Mouse (Mus musculus) embryonic facial prominence, embryonic 11.5 days (tissue): Measurements from ENCODE around the gene Bpifb9a. TPM values are rescaled to one million over a fixed set of nuclear protein-coding genes. Genes with fewer than 3 reads are reported as not detected.
"Not testable (repeated sequence)": the region's sequence is repeated elsewhere in the genome, so short reads cannot be mapped to it uniquely, and the experiment has no call there.

Source experiments
- ATAC-seq: fragments of 200-750 bp; cut with Nextera tagmentation; replicated peaks from 2 replicates; pipeline ENCODE4 v1.8.0; 2017; ENCODE audit warnings: low read depth; ENCODE audit not compliant: insufficient number of reproducible peaks, low FRiP score, low TSS enrichment
- DNase-seq: peaks from one replicate; pipeline ENCODE4 v3.0.0-alpha.2; 2015; ENCODE audit warnings: low spot score
- H3K27ac ChIP-seq: fragments of 300-500 bp; sonication (generic); replicated peaks from 2 replicates; pipeline ENCODE4 v1.5.1; 2014; ENCODE audit warnings: mild to moderate bottlenecking, low read depth, low read length, control low read depth
- H3K27me3 ChIP-seq: fragments of 300-500 bp; sonication (generic); 2 replicates; pipeline ENCODE4 v1.6.1; 2014; ENCODE audit warnings: mild to moderate bottlenecking, low read length, moderate library complexity, mixed read lengths; ENCODE audit not compliant: control insufficient read depth, insufficient read depth
- H3K36me3 ChIP-seq: fragments of 300-500 bp; sonication (generic); replicated peaks from 2 replicates; pipeline ENCODE4 v1.6.1; 2014; ENCODE audit warnings: low read depth, mild to moderate bottlenecking, low read length, moderate library complexity, mixed read lengths; ENCODE audit not compliant: control insufficient read depth, insufficient read depth
- H3K4me1 ChIP-seq: fragments of 300-500 bp; sonication (generic); 2 replicates; pipeline ENCODE4 v1.6.1; 2014; ENCODE audit warnings: low read length, mixed read lengths; ENCODE audit not compliant: control insufficient read depth, insufficient read depth
- H3K4me2 ChIP-seq: fragments of 300-500 bp; sonication (generic); 2 replicates; pipeline ENCODE4 v1.6.1; 2014; ENCODE audit warnings: low read depth, mild to moderate bottlenecking, control low read depth, low read length, moderate library complexity
- H3K4me3 ChIP-seq: fragments of 300-500 bp; sonication (generic); 2 replicates; pipeline ENCODE4 v1.5.1; 2014; ENCODE audit warnings: low read depth, low read length, control low read depth
- H3K9ac ChIP-seq: fragments of 300-500 bp; sonication (generic); replicated peaks from 2 replicates; pipeline ENCODE4 v1.6.1; 2014; ENCODE audit warnings: mild to moderate bottlenecking, control low read depth, low read length
- H3K9me3 ChIP-seq: fragments of 300-500 bp; sonication (generic); replicated peaks from 2 replicates; pipeline ENCODE4 v1.6.1; 2016; ENCODE audit warnings: mild to moderate bottlenecking, low read length, inconsistent platforms, mixed read lengths; ENCODE audit not compliant: control insufficient read depth
- WGBS: fragments of 180-500 bp; shearing (Covaris S2); extraction: QIAGEN DNeasy Blood & Tissue Kit; methylation state at CpG from one replicate; pipeline ENCODE4 v1.1.7; 2014; 5-methylcytosine and 5-hydroxymethylcytosine counted together
- polyA plus RNA-seq: library from polyadenylated mRNA; unstranded; fragments of >200 nt; fragmentation: Nextera tagmentation; extraction: Ambion mirVana; gene quantifications from 2 replicates; pipeline ENCODE4 v1.2.1, GENCODE M21; 2014

Bpifb9a gene
- polyA plus RNA-seq, 1 experiment from 2014 or later = not detected

DNA sequence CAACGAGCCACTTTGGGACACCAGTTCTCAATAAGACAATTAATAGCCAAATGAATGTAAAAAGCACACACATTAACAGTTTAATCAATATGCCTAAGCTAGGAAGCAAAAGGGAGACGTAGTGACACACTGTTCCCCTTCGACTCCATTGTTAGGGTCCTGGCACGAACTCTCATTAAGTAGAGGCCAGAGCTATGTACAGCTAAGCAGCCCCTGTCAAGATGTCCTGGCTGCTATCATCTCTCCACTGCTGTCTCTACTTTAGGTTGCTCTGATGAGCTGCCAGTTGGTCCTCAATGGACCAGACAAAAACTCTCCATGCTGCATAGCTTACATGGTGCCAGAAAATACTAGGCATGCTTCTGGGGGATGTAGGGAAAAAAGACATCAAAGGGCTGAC lies 1.9 kb upstream of the Bpifb9a start:
- Histone ChIP-seq H3K4me2 (no peak overlapping the region), H3K27ac (no peak overlapping the region), H3K36me3 (no peaks in the 10 kb centered on the region), H3K27me3 (no peaks in the 10 kb centered on the region), H3K4me1 (no peaks in the 10 kb centered on the region), H3K4me3 (no peak overlapping the region), H3K9me3 (no peaks in the 10 kb centered on the region), H3K9ac (no peak overlapping the region)
- WGBS = 86% methylated on average over 4 of the region's 4 CpGs
- DNase-seq (no peak), ATAC-seq (no peak)

DNA sequence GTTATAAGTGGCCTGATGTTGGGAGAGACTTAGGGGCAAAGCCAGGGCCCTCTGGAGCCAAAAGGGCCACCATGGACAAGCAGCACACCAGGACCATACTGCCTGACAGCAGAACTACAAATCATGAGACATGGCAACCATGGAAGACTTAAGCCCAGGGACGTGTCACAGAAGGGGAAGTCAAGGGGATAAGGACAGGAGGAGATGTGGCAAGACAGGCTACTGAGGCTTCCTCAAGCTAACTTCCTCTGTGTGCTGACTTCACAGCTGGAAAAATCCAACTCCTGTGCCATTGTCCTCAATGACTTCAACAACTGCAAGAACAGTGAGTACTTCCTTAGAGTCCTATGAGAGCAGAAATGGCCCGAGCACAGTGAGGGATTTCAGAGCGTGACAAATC lies 6.7 kb downstream of the Bpifb9a start:
- H3K9me3 ChIP-seq, H3K4me3 ChIP-seq, H3K4me2 ChIP-seq, H3K4me1 ChIP-seq, DNase-seq, H3K27me3 ChIP-seq, H3K27ac ChIP-seq, H3K36me3 ChIP-seq, H3K9ac ChIP-seq, ATAC-seq: not testable (repeated sequence)
- WGBS = 80% methylated on average over 2 of the region's 3 CpGs

DNA sequence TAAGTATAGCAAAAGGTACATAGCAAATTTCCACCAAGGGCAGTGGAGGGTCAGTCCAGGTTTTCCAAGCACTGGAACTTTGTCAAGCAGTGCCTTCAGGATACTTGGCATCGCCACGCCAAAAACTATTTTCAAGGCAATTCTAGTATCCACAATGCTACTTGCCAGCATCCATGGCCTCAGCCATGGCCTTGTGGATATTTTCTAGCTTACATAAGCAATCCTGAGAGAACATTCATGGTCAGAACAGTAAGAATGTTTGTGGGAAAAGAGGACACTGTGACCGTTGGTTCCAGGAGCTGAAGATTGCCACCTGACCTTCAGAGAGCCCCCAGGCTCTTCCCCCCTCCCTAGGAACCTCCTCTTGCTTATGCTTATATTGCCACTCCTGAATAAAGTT lies 34.2 kb downstream of the Bpifb9a start:
- not testable (repeated sequence) for H3K9me3 ChIP-seq, H3K36me3 ChIP-seq, H3K4me1 ChIP-seq, ATAC-seq, H3K4me3 ChIP-seq, H3K27me3 ChIP-seq, H3K4me2 ChIP-seq, DNase-seq, H3K9ac ChIP-seq, H3K27ac ChIP-seq
- WGBS = 76% methylated on average over 3 of the region's 3 CpGs

DNA sequence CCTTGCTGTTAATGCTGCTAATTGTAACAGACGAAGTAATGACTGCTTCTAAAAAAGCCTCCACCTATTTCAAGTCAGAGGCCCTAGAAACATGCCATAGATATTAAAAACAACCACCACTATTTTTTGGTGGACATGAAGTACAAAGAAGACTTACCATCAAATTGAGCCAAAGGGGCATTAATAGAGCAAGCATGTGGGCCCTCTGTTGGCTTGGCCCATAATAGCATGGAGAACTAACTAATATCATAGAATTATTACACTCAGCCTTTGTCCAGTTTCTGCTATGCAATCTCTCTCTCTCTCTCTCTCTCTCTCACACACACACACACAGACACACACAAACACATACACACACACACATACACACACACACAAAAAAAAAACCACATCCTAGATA lies 35.2 kb downstream of the Bpifb9a start:
- Histone ChIP-seq H3K36me3 (no peaks in the 10 kb centered on the region), H3K4me1 (no peaks in the 10 kb centered on the region), H3K9me3 (no peaks in the 10 kb centered on the region), H3K4me3 (no peak overlapping the region), H3K27me3 (no peaks in the 10 kb centered on the region), H3K9ac (no peak overlapping the region), H3K4me2 (no peak overlapping the region), H3K27ac (no peak overlapping the region)
- no peak for ATAC-seq
- 79% methylated on average over 1 of the region's 1 CpGs for WGBS
- DNase-seq = no peak

DNA sequence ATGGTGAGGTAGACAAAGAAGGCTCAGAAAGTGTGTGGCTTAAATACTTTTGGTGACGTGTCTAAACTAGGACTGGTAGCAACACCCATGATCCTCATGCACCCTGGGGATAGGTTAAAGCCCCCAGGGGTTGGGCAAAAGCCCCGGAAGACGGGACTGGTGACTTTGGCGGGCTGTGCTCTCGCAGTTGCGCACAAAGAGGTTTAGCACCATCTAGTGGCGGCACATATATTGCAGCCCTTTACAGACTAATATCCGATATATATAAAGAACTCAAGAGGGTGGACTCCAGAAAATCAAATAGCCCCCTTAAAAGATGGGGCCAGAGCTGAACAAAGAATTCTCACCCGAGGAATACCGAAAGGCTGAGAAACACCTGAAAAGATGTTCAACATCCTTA lies 37.1 kb downstream of the Bpifb9a start:
- not testable (repeated sequence) for H3K27ac ChIP-seq, H3K9ac ChIP-seq, ATAC-seq, H3K4me3 ChIP-seq, H3K27me3 ChIP-seq, H3K4me1 ChIP-seq, H3K36me3 ChIP-seq, H3K9me3 ChIP-seq, H3K4me2 ChIP-seq
- DNase-seq = peak; percentile 81
- WGBS = 2% methylated on average over 9 of the region's 10 CpGs

DNA sequence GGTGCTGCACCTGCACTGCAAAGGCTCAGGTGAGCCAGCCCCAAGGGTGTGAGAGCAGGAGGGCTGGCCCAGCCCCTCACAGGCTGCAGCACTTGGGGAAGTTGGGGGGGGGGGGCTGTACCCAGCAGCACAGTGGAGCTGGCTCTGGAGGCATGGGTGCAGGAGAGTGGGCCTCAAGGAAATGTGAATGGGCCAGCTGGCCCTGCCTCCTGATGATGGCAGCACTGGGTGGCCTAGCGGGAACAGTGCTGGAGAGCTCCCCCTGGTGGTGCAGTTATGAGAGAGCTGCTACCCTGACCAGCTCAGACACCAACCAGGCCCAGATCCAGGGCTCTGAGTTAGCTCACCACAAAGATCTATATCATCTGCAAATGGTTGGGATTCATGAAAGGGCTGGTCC lies 42.8 kb downstream of the Bpifb9a start:
- H3K9ac ChIP-seq = no peak overlapping the region
- 5% methylated on average over 1 of the region's 1 CpGs for WGBS
- H3K27me3 ChIP-seq = no peaks in the 10 kb centered on the region; the same call in 1 of the 2 replicates
- no peaks in the 10 kb centered on the region for H3K9me3 ChIP-seq
- H3K27ac ChIP-seq = no peak overlapping the region
- H3K36me3 ChIP-seq = no peaks in the 10 kb centered on the region
- ATAC-seq = no peak; the same call in 1 of the 2 replicates
- H3K4me2 ChIP-seq = no peak overlapping the region
- no peaks in the 10 kb centered on the region for H3K4me1 ChIP-seq
- peak; percentile 82 for DNase-seq
- no peak overlapping the region for H3K4me3 ChIP-seq

DNA sequence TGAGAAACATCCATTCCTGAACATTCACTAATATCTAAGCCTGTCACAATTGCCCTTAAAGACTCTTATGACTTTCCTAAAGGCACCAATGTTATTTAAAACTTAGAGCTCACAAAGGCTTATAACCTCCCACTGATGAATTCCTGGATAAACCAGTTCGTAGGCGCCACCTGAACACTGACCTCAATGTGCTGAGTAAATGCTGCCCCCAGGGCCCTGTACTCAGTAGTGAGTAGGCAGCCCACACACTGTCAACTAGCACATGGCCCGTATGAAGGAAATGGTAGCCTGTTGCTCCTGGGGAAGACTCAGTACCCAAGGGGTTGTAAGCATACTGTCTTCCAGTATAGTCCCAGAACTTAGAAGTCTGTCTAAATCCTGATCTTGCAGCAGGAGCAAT lies 44.1 kb downstream of the Bpifb9a start:
- Histone ChIP-seq H3K4me2 (no peak overlapping the region), H3K4me1 (no peaks in the 10 kb centered on the region), H3K36me3 (no peaks in the 10 kb centered on the region), H3K9me3 (no peaks in the 10 kb centered on the region), H3K4me3 (no peak overlapping the region), H3K9ac (no peak overlapping the region), H3K27me3 (no peaks in the 10 kb centered on the region; the same call in 1 of the 2 replicates), H3K27ac (no peak overlapping the region)
- ATAC-seq (no peak), DNase-seq (no peak)
- 73% methylated on average over 3 of the region's 3 CpGs for WGBS

DNA sequence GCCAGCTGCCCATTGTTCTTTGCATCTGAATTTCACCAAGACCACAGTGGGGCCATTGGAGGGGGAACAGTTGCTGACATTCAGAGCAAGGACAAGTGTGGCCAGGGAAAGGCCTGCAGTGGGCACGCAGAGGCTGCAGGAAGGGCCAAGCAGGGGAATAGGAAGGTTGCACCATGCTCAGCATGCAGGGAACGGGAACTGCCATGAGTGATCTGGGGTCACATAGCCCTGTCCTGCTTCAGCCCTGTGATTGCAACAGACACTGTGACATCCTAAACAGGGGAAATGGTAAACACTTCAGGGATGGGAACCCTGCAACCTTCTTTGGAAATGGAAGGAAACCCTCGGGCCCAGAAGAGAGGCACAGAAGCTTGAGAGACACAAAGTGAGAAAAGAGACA lies 47.0 kb downstream of the Bpifb9a start:
- not testable (repeated sequence) for H3K9ac ChIP-seq, H3K9me3 ChIP-seq, H3K4me3 ChIP-seq, H3K27ac ChIP-seq, H3K27me3 ChIP-seq, H3K4me2 ChIP-seq, H3K36me3 ChIP-seq, H3K4me1 ChIP-seq, ATAC-seq, DNase-seq
- 76% methylated on average over 1 of the region's 3 CpGs for WGBS
